Mouse (Mus musculus) limb, embryonic 11.5 days (tissue): ENCODE measurements around the gene Zfand4. TPM values are rescaled to one million over a fixed set of nuclear protein-coding genes. Genes with fewer than 3 reads are reported as not detected.

Experiments used
- ATAC-seq: fragments of 200-750 bp; cut with Nextera tagmentation; 2 replicates; pipeline ENCODE4 v1.8.0; 2017; ENCODE audit warnings: low read depth; ENCODE audit not compliant: insufficient number of reproducible peaks, low FRiP score, low TSS enrichment
- DNase-seq: peaks from one replicate; pipeline ENCODE4 v3.0.0-alpha.2; 2015; ENCODE audit warnings: low spot score
- H3K27ac ChIP-seq: fragments of 300-500 bp; sonication (generic); replicated peaks from 2 replicates; pipeline ENCODE4 v1.5.1; 2014; ENCODE audit warnings: low read depth, mild to moderate bottlenecking, low read length
- H3K27me3 ChIP-seq: fragments of 300-500 bp; sonication (generic); 2 replicates; pipeline ENCODE4 v1.6.1; 2014; ENCODE audit warnings: mild to moderate bottlenecking, low read length, mixed read lengths; ENCODE audit not compliant: control insufficient read depth, insufficient read depth
- H3K36me3 ChIP-seq: fragments of 300-500 bp; sonication (generic); 2 replicates; pipeline ENCODE4 v1.6.1; 2014; ENCODE audit warnings: mild to moderate bottlenecking, low read length, moderate library complexity, mixed read lengths; ENCODE audit not compliant: control insufficient read depth, insufficient read depth
- H3K4me1 ChIP-seq: fragments of 300-500 bp; sonication (generic); 2 replicates; pipeline ENCODE4 v1.6.1; 2014; ENCODE audit warnings: low read length, mixed read lengths; ENCODE audit not compliant: control insufficient read depth, insufficient read depth
- H3K4me2 ChIP-seq: fragments of 300-500 bp; sonication (generic); 2 replicates; pipeline ENCODE4 v1.6.1; 2014; ENCODE audit warnings: low read depth, mild to moderate bottlenecking, moderate library complexity; ENCODE audit not compliant: severe bottlenecking
- H3K4me3 ChIP-seq: fragments of 300-500 bp; sonication (generic); 2 replicates; pipeline ENCODE4 v1.5.1; 2014; ENCODE audit warnings: low read depth, low read length
- H3K9ac ChIP-seq: fragments of 300-500 bp; sonication (generic); 2 replicates; pipeline ENCODE4 v1.6.1; 2014; ENCODE audit warnings: mild to moderate bottlenecking, low read length
- H3K9me3 ChIP-seq: fragments of 300-500 bp; sonication (generic); 2 replicates; pipeline ENCODE4 v1.6.1; 2016; ENCODE audit warnings: low read length; ENCODE audit not compliant: control insufficient read depth
- WGBS: fragments of 180-500 bp; shearing (Covaris S2); extraction: QIAGEN DNeasy Blood & Tissue Kit; methylation state at CpG from one replicate; pipeline ENCODE4 v1.1.7; 2014; 5-methylcytosine and 5-hydroxymethylcytosine counted together
- polyA plus RNA-seq: library from polyadenylated mRNA; unstranded; fragments of >200 nt; fragmentation: Nextera tagmentation; extraction: Ambion mirVana; gene quantifications from 2 replicates; pipeline ENCODE4 v1.2.1, GENCODE M21; 2014

Zfand4 gene
- polyA plus RNA-seq, 1 experiment from 2014 or later = 6.9 TPM

DNA sequence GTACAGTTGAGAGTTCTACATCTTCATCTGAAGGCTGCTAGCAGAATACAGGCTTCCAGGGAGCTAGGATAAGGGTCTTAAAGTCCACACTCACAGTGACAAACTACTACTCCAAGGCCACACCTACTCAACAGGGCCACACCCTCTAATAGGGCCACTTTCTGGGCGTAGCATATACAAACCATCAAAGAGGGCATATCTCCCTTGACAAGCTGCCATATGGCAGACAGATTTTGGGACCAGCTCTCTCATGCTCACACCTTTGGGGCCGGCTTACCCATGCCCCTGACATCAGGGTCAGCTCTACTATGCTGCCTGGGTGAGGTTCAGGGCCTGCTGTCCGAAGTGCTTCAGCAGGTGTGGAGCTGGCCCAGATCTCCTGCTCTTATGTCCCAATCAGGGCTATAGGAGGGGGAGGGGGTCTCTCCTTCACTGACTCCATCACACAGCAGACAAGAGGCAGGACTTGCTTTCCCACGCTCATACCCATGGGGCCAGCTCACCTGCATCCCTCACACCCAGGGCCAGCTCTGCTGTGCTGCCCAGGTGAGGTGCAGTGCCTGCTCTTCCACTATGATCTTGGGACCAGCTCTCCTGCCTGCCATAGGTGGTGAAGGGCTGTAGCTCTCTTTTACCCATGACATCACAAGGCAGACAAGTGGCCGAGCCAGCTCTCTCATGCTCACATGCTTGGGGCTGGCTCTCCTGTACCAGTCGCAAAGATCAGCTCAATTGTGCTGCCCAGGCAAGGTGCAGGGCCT, 106.4 kb downstream of the Zfand4 start:
- Histone ChIP-seq H3K36me3 (no peaks in the 10 kb centered on the region), H3K4me1 (no peaks in the 10 kb centered on the region), H3K27me3 (no peaks in the 10 kb centered on the region), H3K9ac (no peak overlapping the region), H3K4me2 (no peak overlapping the region), H3K4me3 (no peak overlapping the region), H3K27ac (no peak overlapping the region), H3K9me3 (no peaks in the 10 kb centered on the region)
- DNase-seq (no peak), ATAC-seq (no peak)
- WGBS = 77% methylated on average over 6 of the region's 6 CpGs

DNA sequence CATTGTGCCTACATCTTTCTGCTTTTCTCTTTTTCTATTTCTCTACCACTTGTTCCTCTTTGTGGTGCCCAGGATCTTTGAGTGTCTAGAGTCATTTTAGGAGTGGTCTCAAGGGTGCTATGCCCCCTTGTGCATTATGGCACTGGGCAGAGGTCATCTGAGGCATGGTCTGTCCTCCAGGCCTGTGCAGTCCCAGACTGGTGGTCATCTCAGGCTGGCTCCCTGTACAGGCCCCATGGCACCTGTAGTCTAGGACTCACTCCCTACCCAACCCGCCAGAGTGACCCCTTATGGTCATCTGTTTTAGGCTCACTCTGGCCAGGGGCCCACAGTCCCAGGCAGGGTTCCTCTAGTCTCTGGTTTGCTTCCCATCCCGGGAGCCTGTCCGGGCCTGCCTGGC, 107.5 kb downstream of the Zfand4 start:
- no peaks in the 10 kb centered on the region for H3K27me3 ChIP-seq
- no peak overlapping the region for H3K4me2 ChIP-seq
- H3K9ac ChIP-seq = no peak overlapping the region
- ATAC-seq = no peak
- DNase-seq = no peak
- no peaks in the 10 kb centered on the region for H3K9me3 ChIP-seq
- H3K36me3 ChIP-seq = no peaks in the 10 kb centered on the region
- no peak overlapping the region for H3K27ac ChIP-seq
- H3K4me1 ChIP-seq = no peaks in the 10 kb centered on the region
- H3K4me3 ChIP-seq = no peak overlapping the region
- WGBS = 86% methylated on average over 3 of the region's 3 CpGs

- H3K4me3 ChIP-seq = no peak overlapping the region
- H3K27ac ChIP-seq = no peak overlapping the region
- ATAC-seq = no peak
- H3K9me3 ChIP-seq = no peaks in the 10 kb centered on the region
- no peaks in the 10 kb centered on the region for H3K36me3 ChIP-seq
- 94% methylated on average over 1 of the region's 1 CpGs for WGBS
- H3K9ac ChIP-seq = no peak overlapping the region
- no peak overlapping the region for H3K4me2 ChIP-seq
- no peaks in the 10 kb centered on the region for H3K27me3 ChIP-seq
- no peak for DNase-seq
- H3K4me1 ChIP-seq = no peaks in the 10 kb centered on the region
These were observed 110.1 kb downstream of the Zfand4 start for GRCm38 (mm10) chr6:116374136-116374535.

DNA sequence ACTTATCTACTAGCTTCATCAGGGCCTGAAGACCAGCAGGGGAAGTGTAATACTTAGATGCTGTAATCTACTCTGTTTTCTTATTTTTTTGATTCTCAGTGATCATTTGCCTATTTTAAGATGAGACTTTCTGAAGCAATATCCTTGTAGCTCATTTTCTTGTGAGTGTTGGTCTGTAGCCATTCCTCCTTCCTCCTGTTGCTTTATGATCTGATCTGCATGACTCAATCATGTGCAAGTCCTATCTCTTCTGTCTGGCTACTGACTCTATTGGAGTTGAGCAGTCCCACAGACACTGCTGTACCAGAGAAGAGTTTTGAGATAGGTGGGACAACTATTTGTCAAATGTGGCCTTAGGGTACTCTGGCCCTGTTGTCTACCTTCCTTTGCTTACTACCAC, 110.6 kb downstream of the Zfand4 start:
- no peaks in the 10 kb centered on the region for H3K27me3 ChIP-seq
- no peaks in the 10 kb centered on the region for H3K36me3 ChIP-seq
- H3K4me1 ChIP-seq = no peaks in the 10 kb centered on the region
- H3K9me3 ChIP-seq = no peaks in the 10 kb centered on the region
- H3K4me2 ChIP-seq = no peak overlapping the region
- no peak overlapping the region for H3K27ac ChIP-seq
- DNase-seq (no peak), ATAC-seq (no peak)
- H3K9ac ChIP-seq = no peak overlapping the region
- H3K4me3 ChIP-seq = no peak overlapping the region

- WGBS = 89% methylated on average over 7 of the region's 7 CpGs
- no peaks in the 10 kb centered on the region for H3K36me3 ChIP-seq
- H3K4me2 ChIP-seq = no peak overlapping the region
These were observed 114.9 kb downstream of the Zfand4 start for GRCm38 (mm10) chr6:116378892-116379291.

More at GRCm38 (mm10) chr6:116378892-116379291, 114.9 kb downstream of the Zfand4 start:
- H3K4me3 ChIP-seq = no peak overlapping the region
- H3K4me1 ChIP-seq = no peaks in the 10 kb centered on the region
- H3K9me3 ChIP-seq = no peaks in the 10 kb centered on the region
- DNase-seq = no peak
- no peak for ATAC-seq
- H3K9ac ChIP-seq = no peak overlapping the region
- H3K27ac ChIP-seq = no peak overlapping the region
- H3K27me3 ChIP-seq = no peaks in the 10 kb centered on the region

Other genes starting within 250 kb of the Zfand4 start
- gene Tmcc1, start 70.7 kb upstream of the Zfand4 start, polyA plus RNA-seq = 13.4 and 13.8 TPM in 2 replicates
- 45.7 and 55.5 TPM in 2 replicates for gene Washc2, start 56.2 kb upstream of the Zfand4 start, polyA plus RNA-seq
- gene March8, start 73.8 kb downstream of the Zfand4 start, polyA plus RNA-seq = 17.0 and 19.0 TPM in 2 replicates
- gene Alox5, start 197.0 kb downstream of the Zfand4 start, polyA plus RNA-seq = 0.75 and 0.98 TPM in 2 replicates
- gene Olfr211, start 224.9 kb downstream of the Zfand4 start, polyA plus RNA-seq = not detected in 2 replicates
- not detected in 2 replicates for gene Olfr212, start 242.3 kb downstream of the Zfand4 start, polyA plus RNA-seq